Mouse (Mus musculus): Measurements from ENCODE around the gene Fezf1.

The Fezf1 gene

DNA sequence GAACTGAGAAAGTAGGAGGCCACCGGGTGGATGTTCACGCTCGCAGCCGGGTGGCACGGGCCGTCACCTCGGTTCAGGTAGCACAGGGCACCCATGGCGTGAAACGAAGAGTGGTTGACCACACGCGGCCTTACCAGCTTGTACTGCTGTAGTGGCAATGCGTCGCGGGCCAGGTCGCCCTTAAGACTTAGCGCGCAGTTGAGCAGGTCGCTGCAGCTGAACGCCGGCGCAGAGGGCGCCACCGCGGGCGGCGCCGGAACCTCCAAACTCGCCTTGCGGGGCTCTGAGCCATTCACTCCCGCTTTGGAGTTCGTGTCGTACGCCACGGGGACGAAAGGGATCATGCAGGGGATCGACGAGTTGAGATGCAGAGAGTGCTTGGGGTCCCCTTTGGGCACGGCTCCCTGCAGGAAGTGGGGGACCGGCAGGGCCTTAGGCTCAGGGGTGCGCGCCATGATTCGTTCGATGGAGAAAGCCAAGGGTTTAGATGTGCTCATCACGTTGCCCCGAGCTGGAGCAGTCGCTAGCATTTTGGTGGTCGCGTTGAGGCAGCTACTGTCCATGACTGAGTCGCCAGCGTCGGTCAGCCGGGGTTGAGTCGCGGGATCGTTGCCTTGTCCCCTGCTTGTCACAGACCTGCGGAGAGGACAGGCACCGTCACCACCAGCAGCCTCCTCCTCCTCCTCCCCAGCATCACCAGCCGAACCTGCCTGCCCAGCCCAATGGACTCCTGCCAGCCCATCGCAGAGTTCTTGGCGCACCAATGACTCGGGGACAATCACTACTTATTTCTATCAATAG is 450 bp downstream of the Fezf1 start:
- no peak for DNase-seq (ENCODE audit: low spot score)

DNA sequence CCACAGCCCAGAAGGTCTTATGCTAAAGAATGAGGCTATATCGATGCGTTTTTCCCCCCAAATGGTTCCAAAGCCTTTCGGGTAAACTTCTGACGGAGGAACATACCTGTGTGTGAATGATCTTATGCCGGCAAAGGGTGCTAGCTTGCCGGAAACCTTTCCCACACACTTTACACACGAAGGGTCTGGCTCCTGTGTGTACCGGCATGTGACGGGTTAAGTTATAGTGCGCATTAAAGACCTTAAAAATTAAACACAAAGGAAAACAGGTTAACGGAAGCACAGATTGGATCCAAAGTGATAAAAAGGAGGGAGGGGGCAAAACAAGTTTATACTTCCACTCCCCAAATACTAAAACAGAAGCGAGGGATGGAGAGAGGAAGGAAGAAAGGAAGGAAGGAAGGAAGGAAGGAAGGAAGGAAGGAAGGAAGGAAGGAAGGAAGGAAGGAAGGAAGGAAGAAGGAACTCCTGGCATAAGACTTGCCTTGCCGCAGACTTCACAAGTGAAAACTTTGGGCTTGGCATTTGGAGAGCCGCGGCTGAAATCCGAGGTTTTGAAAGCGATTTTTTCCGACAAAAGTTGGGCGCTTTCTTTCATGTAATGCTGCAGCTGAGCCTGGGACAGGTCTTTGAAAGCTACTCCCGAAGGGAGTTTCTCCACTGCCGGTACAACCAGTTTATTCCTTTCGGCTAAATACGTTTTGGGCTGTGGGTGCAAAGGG is 1.2 kb downstream of the Fezf1 start:
- DNase-seq (ENCODE audit: low spot score), result no peak

DNA sequence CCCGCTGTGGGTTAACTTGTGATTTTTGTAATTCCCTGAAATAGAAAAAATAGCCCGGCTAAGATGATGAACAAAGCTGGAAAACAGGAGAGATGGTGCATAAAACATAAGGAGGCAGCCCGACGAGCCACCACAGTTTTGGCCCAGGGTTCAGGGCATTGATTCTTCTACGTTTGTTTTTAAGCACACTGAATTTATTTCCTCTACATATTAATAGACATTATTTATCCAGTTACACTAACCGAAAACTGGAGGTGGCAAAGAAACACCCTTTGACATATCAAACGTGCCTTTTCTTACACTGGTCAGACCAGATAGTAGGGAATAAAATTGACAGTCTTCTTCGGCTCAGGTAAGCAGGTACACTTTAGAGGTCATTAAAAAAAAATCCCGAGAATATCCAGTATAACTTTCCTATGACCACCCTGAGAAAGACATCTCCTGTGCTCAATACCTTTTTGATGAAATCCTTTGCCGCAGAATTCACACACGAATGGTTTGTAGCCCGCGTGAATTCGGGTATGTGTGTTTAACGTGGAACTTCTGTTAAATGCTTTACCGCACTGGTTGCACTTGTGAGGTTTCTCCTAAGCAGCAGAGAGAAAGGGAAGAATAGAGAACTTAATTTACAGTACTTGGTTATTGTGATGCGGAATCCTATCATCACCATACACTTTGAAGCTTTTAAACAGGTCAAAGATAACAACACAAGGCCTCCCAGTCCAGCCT is 1.9 kb downstream of the Fezf1 start:
- no peak for DNase-seq (ENCODE audit: low spot score)

DNA sequence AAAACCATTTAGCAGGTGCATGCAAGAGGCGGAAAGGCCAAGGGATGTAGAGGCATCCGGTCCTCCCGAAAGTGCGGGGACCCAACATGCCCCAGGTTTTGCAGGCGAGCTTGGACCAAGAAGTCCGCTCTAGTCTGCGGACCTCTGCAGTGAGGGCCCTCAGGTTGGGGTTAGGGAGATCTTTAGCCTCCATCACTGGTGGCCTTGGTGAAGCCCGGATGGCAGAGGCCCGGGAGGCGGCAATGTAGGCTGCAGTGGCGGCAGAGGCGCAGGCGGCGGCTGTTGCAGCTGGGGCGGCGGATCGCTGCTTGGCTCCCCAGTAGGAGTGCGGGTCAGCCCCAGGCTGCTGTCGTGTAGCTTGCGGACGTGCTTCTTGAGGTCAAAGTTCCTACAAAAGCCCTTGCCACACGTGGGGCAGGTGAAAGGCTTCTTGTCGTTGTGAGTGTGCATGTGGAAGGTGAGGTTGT is 2.6 kb downstream of the Fezf1 start:
- DNase-seq (ENCODE audit: low spot score), result no peak

DNA sequence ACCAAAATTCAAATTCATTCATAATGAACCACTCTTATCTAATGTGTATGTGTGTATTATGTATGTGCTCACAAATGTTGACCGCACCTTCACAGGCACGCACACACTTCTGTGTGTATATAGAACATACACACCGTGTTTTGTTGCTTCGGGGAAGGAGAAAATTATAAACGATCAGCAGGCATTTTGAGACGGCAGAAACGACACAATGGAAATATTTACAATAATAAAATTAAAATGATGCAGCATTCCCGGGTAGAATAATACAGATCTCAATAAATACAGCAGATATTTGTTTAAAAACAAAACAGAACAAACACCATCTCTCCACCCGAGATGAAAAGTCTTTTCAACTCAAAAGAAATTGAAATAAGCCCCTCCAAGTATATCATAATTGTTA is 3.0 kb downstream of the Fezf1 start:
- no peak for DNase-seq (ENCODE audit: low spot score)

DNA sequence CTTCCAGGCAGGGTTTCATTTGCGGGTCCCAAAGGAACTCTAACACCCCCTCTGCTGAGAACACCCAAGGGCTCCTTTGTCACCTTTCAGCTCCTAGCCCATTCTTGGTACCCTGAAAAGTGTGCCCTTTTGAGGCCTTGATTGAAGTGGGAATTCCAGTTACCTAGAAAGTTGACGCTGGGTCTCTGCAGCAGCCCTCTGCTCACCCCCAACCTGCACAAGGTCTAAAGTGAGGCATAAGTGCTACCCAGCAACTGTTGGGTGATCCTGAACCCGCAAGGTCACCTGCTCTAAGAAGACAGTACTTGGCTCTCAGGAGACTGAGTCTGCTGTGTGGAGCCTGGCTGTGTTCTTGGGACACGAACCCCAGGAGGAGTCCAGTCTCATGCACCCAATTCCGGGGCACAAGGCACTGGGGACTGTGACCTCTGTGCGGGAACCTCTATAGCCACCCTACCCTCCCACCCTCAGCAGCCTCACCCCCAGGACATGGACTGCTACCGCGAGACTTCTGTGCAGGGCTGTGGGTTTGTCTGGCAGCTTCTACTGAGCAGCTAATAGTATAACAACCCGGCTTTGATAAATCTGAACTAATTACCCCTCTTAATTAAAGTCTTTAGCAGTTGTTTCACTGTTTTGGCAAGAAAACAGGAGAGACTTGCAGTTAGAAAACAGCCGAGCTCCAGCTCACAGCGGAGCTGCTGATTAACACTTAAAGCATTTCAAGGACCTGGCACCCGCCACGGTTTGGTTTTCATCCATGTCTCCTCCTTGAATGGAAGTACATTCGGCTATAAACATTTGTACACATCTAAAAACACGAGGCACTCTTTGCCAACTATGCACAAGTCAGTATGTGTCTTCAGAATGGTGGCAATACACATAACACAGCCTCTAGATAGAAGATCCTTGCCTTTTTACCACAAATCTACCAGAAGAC is 4.1 kb downstream of the Fezf1 start:
- no peak for DNase-seq (ENCODE audit: low spot score)

DNA sequence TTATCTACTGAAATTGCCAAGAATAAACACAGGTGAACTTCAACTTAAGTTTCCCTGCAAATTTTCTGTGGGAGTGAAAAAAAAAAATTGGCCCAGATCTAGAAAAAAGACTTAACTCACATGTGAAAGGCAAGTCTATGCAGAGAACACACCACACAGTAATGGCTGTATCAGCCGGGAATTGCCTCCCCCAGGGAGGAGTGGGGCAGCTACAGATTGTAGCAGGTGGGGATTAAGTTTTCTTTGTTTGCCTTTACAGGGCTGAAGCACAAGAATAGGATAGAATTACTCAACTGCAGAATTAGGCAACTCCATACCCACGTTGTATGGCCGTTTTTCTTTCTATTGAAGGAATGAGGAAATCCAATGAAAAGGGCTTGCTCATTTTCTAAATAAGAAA is 36.7 kb downstream of the Fezf1 start:
- DNase-seq (ENCODE audit: low spot score), result no peak

DNA sequence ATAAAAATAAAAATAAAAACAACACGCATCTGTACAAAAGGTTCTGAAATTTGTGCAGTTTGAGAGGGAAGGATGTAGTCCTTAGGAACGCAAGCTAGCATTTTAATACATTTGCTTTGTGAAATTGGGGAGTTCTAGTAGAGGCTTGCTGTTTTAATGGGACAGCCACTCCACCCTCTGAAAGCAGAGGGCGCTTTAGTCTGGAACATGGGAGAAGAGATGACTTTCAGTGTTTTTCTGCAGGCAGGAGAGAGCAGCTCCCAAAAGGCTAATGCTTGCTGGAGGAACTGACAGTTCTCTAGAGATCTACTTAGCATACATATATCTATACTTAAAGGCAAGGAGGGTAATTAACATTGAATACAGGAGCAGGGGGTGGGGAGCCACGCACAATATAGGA is 40.4 kb downstream of the Fezf1 start:
- DNase-seq (ENCODE audit: low spot score), result no peak

DNA sequence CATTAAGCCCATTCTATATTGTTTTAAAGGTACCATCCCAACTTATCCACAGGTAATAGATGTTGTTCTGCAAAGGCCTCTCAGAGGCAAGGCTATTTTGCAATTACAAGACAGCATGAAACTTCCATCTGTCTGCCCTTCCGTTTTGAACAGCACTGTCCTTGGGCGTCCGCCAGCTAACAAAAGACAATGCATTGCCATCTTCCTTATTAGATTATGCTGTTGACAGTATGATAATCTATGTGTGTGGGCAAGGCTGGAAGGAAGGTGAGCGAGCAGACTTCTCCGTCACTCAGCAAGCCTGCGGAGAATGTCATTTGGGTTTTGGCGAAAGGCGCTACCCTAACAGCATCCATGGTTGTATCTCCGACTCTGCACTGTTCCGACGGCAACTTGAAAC is 45.5 kb downstream of the Fezf1 start:
- DNase-seq (ENCODE audit: low spot score), result no peak

Data from testis, postnatal 10 days (tissue).